Mouse (Mus musculus) hindbrain, embryonic 14.5 days (tissue): Measurements from ENCODE around the gene Trp53rkb. TPM values are rescaled to one million over a fixed set of nuclear protein-coding genes. Genes with fewer than 3 reads are reported as not detected.
"Not testable (repeated sequence)": the region's sequence is repeated elsewhere in the genome, so short reads cannot be mapped to it uniquely, and the experiment has no call there.

Experiments used
- ATAC-seq: fragments of 200-750 bp; cut with Nextera tagmentation; 2 replicates; pipeline ENCODE4 v1.8.0; 2017; ENCODE audit warnings: moderate number of reproducible peaks, mild to moderate bottlenecking, moderate TSS enrichment, moderate library complexity; ENCODE audit not compliant: low FRiP score
- DNase-seq: peaks from one replicate; pipeline ENCODE4 v3.0.0-alpha.2; 2015; ENCODE audit warnings: low spot score
- H3K27ac ChIP-seq: fragments of 300-500 bp; sonication (generic); 2 replicates; pipeline ENCODE4 v1.5.1; 2014; ENCODE audit warnings: mild to moderate bottlenecking, moderate library complexity
- H3K27me3 ChIP-seq: fragments of 300-500 bp; sonication (generic); 2 replicates; pipeline ENCODE4 v1.6.1; 2014; ENCODE audit warnings: mild to moderate bottlenecking, low read length, mixed read lengths; ENCODE audit not compliant: control insufficient read depth, insufficient read depth
- H3K36me3 ChIP-seq: fragments of 300-500 bp; sonication (generic); replicated peaks from 2 replicates; pipeline ENCODE4 v1.6.1; 2014; ENCODE audit not compliant: control insufficient read depth, insufficient read depth
- H3K4me1 ChIP-seq: fragments of 300-500 bp; sonication (generic); replicated peaks from 2 replicates; pipeline ENCODE4 v1.6.1; 2014; ENCODE audit warnings: antibody characterized with exemption, low read length, mixed read lengths; ENCODE audit not compliant: control insufficient read depth, insufficient read depth
- H3K4me2 ChIP-seq: fragments of 300-500 bp; sonication (generic); replicated peaks from 2 replicates; pipeline ENCODE4 v1.6.1; 2014; ENCODE audit warnings: mild to moderate bottlenecking, moderate library complexity
- H3K4me3 ChIP-seq: fragments of 300-500 bp; sonication (generic); replicated peaks from 2 replicates; pipeline ENCODE4 v1.5.1; 2014; ENCODE audit warnings: mild to moderate bottlenecking, low read length
- H3K9ac ChIP-seq: fragments of 300-500 bp; sonication (generic); 2 replicates; pipeline ENCODE4 v1.6.1; 2014
- H3K9me3 ChIP-seq: fragments of 300-500 bp; sonication (generic); 2 replicates; pipeline ENCODE4 v1.6.1; 2016; ENCODE audit warnings: low read length; ENCODE audit not compliant: control insufficient read depth
- WGBS: fragments of 180-500 bp; shearing (Covaris S2); extraction: QIAGEN DNeasy Blood & Tissue Kit; methylation state at CpG from one replicate; pipeline ENCODE4 v1.1.7; 2014; 5-methylcytosine and 5-hydroxymethylcytosine counted together
- polyA plus RNA-seq: library from polyadenylated mRNA; unstranded; fragments of >200 nt; fragmentation: Nextera tagmentation; extraction: Ambion mirVana; gene quantifications from 2 replicates; pipeline ENCODE4 v1.2.1, GENCODE M21; 2014

Trp53rkb gene
- polyA plus RNA-seq = 9.2 and 9.7 TPM in 2 replicates

DNA sequence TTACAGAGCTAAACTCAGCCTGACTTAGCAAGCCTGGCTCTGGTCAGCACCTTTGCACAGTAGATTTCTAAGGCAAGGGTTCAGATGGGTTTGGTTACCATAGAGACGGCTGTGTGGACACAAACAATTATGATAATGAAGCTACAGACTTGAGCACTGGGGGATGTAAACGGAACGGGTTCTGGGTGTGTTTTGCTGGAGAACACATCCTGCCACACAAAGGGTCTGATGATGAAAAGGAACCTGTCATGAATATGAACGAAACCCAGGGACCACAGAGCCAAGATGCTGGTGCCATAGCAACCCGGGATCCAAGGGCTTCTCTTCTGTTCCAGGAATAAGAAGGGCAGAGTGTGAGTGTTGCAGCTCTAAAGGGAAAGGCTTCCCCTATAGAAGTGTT is at the start of gene Trp53rkb:
TSS of gene Trp53rkb (plus strand) at position 177 of the 400 bp plus-strand sequence.
- Histone ChIP-seq H3K4me3 (peak within 1 kb of the TSS; percentile 79), H3K9ac (peak within 1 kb of the TSS; percentile 81), H3K27me3 (no peaks in the 10 kb centered on the region), H3K36me3 (peaks cover 16% of the 10 kb centered on the region), H3K9me3 (no peaks in the 10 kb centered on the region), H3K27ac (peak within 1 kb of the TSS; percentile 48), H3K4me2 (peak within 1 kb of the TSS; percentile 81), H3K4me1 (peaks cover 11% of the 10 kb centered on the region)
- DNase-seq (no peak), ATAC-seq (peak; percentile 68)
- 12% methylated on average over 5 of the region's 5 CpGs for WGBS

DNA sequence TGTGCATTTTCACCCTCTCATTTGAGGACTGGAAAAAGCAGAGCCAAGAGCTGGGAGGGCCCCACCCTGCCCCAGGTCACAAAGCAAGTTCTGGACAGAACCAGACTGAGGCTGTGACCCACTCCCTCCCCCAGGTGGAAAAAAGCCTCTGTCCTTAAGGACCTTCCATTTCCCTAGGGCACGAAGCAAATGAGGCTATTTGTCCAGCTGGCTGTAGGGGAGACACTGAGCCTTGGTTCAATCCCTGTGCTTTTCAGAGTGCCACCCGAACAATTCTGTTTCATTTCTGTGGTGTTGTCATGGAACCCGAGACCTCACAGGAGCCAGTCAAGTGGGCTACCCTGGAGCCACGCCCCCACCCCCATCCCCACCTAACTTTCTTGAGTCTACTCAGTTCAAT is 48.8 kb upstream of the Trp53rkb start:
- Histone ChIP-seq H3K9ac (no peak overlapping the region), H3K4me3 (no peak overlapping the region), H3K36me3 (no peaks in the 10 kb centered on the region), H3K27ac (no peak overlapping the region), H3K27me3 (no peaks in the 10 kb centered on the region), H3K4me1 (no peaks in the 10 kb centered on the region), H3K4me2 (no peak overlapping the region), H3K9me3 (no peaks in the 10 kb centered on the region)
- DNase-seq = no peak
- 28% methylated on average over 4 of the region's 4 CpGs for WGBS
- no peak for ATAC-seq

DNA sequence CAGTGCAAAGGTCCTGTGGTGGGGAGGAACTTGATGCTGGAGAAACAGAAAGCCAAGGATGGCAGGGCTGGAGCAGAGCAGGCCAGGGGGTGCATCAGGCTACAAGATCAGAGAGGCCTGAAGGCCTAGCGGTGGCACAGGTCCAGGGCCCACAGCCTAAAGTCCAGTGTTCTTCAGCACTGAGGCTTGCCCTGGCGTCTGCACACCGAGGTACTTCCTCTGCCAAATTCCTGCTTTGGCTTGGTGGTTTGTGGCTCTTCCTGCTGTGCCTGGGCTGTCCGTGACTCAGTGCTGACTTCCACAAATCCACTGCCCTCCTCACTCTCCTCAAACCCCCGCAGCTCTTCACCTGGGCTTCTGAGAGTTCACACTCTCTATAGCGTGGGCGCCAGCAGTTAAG is 47.9 kb upstream of the Trp53rkb start:
- WGBS = 76% methylated on average over 7 of the region's 7 CpGs
- no peaks in the 10 kb centered on the region for H3K27me3 ChIP-seq
- H3K36me3 ChIP-seq = no peaks in the 10 kb centered on the region
- H3K4me3 ChIP-seq = no peak overlapping the region
- no peak for ATAC-seq
- H3K4me1 ChIP-seq = no peaks in the 10 kb centered on the region
- H3K9me3 ChIP-seq = no peaks in the 10 kb centered on the region
- no peak overlapping the region for H3K9ac ChIP-seq
- H3K27ac ChIP-seq = no peak overlapping the region
- no peak overlapping the region for H3K4me2 ChIP-seq
- no peak for DNase-seq

DNA sequence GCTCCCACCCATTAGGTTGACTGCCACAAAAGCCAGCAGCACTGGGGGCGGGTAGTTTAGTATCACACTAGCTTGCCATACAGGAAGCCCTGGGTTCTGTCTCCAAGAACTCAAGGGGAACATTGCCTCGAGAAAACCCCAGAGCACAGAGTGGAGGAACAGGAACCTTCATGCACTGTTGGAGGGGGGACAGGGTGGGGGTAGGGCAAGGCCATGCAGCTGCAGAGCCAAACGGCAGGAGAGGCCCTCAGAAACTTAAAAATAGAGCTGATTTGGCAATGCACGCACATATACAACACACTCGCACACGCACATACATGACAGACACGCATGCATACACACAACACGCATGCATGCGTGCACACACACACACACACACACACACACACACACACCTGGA is 46.5 kb upstream of the Trp53rkb start:
- H3K4me1 ChIP-seq = no peaks in the 10 kb centered on the region
- H3K4me3 ChIP-seq = no peak overlapping the region
- DNase-seq (no peak), ATAC-seq (no peak)
- H3K27ac ChIP-seq = no peak overlapping the region
- no peaks in the 10 kb centered on the region for H3K27me3 ChIP-seq
- no peaks in the 10 kb centered on the region for H3K9me3 ChIP-seq
- H3K4me2 ChIP-seq = no peak overlapping the region
- no peak overlapping the region for H3K9ac ChIP-seq
- no peaks in the 10 kb centered on the region for H3K36me3 ChIP-seq
- 89% methylated on average over 9 of the region's 9 CpGs for WGBS

DNA sequence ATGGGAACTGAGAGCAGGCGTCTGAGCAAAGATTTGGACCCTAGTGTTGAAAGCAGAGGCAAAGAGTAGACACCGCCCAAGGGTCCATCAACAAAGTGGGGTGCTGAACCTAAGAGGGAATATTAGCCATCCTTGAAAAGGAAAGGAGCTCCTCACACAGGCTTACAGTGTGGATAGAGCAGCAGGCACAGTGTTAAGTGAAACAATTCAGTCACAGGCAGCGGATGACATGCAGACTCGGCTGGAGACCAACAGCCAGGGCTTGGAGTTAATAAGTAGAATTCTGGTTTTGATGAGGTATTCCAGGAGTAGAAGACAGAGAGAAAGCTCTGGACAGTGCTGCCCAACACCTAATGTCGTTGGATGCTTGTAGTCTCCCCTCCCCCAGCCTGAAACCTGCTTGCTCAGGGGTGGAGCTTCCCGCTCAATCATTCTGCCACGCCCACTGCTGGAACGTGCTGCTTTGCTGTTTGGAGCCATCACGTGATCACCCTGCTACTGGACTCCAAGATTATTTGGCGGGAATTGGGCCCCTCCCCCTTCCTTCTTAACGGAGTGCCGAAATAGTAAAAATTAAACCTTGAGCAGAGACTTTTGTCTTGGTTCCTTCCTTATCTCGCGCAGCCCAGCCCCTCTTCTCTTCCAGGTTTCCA is 45.9 kb upstream of the Trp53rkb start:
- not testable (repeated sequence) for H3K27me3 ChIP-seq, H3K9me3 ChIP-seq, H3K9ac ChIP-seq, DNase-seq, H3K4me2 ChIP-seq, H3K36me3 ChIP-seq, H3K4me3 ChIP-seq, ATAC-seq, H3K4me1 ChIP-seq, H3K27ac ChIP-seq
- 60% methylated on average over 14 of the region's 14 CpGs for whole genome bisulfite sequencing

DNA sequence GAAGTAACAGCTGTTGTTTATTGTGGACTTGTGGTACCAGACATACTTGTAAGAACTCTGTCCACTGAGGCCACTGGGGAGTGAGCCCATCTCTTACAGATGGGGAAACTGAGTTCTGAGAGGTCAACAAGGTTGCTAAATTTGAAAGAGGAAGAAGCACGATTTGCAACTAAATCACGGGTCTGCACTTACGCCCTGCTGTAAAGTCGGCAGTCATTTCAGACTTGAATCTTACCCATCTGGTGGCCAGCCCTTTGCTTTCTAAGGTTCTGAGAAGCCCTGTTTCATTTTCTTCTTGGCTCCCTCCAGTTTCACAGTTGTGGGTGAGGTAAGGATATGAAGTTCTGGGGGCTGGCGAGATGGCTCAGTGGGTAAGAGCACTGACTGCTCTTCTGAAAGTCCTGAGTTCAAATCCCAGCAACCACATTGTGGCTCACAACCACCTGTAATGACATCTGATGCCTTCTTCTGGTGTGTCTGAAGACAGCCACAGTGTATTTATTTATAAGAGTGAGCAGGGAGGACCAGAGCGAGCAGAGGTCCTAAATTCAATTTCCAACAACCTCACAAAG is 41.6 kb upstream of the Trp53rkb start:
- Histone ChIP-seq H3K4me1 (no peaks in the 10 kb centered on the region), H3K27me3 (no peaks in the 10 kb centered on the region), H3K9ac (no peak overlapping the region), H3K27ac (no peak overlapping the region), H3K4me3 (no peak overlapping the region), H3K36me3 (no peaks in the 10 kb centered on the region), H3K9me3 (no peaks in the 10 kb centered on the region), H3K4me2 (no peak overlapping the region)
- no peak for DNase-seq
- WGBS = 93% methylated on average over 6 of the region's 6 CpGs
- no peak for ATAC-seq

DNA sequence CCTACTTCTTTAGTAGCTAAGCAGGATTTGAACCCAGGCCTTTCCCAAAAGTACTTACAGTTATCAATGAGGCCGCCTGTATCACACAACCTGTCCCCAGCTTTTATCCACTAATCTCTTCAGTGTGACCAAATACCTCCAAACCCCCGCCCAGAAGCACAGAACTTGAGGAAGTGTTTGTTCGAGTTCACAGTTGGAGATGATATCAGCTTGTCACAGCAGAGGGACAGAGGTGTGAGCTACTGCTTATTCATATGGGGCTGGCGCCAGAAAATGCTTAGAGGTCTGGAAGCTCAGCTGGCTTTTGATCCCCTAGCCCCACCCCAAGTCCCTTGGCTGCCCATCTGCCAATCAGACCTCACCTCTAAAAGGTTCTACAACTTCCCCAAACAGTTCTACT is 38.1 kb upstream of the Trp53rkb start:
- H3K4me3 ChIP-seq = no peak overlapping the region
- ATAC-seq (no peak), DNase-seq (no peak)
- no peaks in the 10 kb centered on the region for H3K9me3 ChIP-seq
- H3K36me3 ChIP-seq = no peaks in the 10 kb centered on the region
- WGBS = 82% methylated on average over 4 of the region's 4 CpGs
- H3K4me2 ChIP-seq = no peak overlapping the region
- H3K9ac ChIP-seq = no peak overlapping the region
- H3K27me3 ChIP-seq = no peaks in the 10 kb centered on the region
- no peaks in the 10 kb centered on the region for H3K4me1 ChIP-seq
- no peak overlapping the region for H3K27ac ChIP-seq

DNA sequence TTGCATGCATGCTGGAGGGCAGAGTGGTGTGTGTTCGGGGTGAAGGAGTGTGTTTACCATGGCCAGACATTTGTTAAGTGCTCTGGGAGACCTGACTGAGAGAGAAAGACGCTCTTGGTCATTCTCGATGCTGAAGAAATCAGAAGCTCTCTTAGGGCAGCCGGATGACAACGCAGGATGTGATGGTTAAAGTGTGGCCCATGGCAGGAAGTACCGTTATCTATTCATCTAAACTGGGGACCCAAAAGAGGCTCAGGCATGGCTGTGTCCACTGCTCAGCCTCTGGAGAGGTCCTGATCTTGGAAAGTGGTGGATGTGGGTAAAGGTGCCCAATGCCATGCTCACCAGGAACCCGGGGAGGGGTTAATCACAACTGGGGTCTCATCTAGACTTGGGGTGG is 37.6 kb upstream of the Trp53rkb start:
- 96% methylated on average over 7 of the region's 7 CpGs for WGBS
- ATAC-seq = no peak
- Histone ChIP-seq H3K27ac (no peak overlapping the region), H3K9me3 (no peaks in the 10 kb centered on the region), H3K4me3 (no peak overlapping the region), H3K4me2 (no peak overlapping the region), H3K4me1 (no peaks in the 10 kb centered on the region), H3K36me3 (no peaks in the 10 kb centered on the region), H3K27me3 (no peaks in the 10 kb centered on the region), H3K9ac (no peak overlapping the region)
- no peak for DNase-seq

DNA sequence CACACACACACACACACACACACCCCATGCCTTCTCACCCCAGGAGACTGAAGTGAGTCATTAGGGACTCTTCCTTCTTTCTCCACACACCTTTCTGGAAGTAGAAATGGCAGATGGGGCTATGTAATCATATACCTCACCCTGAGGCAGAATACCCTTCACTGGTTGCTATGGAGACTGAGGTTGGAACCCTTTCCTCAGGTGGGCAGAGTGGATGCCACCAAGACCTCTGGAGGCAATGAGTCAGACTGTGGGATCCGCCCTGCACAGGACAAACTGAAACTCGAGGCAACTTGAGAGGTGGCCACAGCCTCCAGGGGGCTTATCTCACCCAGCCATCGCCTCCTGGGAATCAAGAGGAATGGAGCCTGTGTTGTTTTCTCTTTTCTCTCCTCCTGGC is 34.4 kb upstream of the Trp53rkb start:
- DNase-seq (no peak), ATAC-seq (no peak)
- Histone ChIP-seq H3K4me2 (no peak overlapping the region), H3K36me3 (no peaks in the 10 kb centered on the region), H3K9me3 (no peaks in the 10 kb centered on the region), H3K4me3 (no peak overlapping the region), H3K27me3 (no peaks in the 10 kb centered on the region), H3K4me1 (no peaks in the 10 kb centered on the region), H3K9ac (no peak overlapping the region), H3K27ac (no peak overlapping the region)
- WGBS = 43% methylated on average over 3 of the region's 3 CpGs
